8 mouse cellular contexts compared by ENCODE assay signal in genomic region chr1:119503808-119504207, GRCm38 (mm10). TPM values are rescaled to one million over a fixed set of nuclear protein-coding genes. Genes with fewer than 3 reads are reported as not detected.
A peak's percentile ranks its signal among the peaks of the same experiment; 100 is the strongest.
DNase-seq lines count a peak whose midpoint lies in the region; ATAC-seq and TF ChIP-seq lines count a peak whose summit lies in the region.

No protein-coding gene starts in this region.

- H3K36me3 ChIP-seq in erythroblast, embryonic 14.5 days (ENCODE audit: control insufficient read depth), result no peaks in the 10 kb centered on the region
- H3K36me3 ChIP-seq in C2C12 (ENCODE audit: control insufficient read depth, insufficient read depth), result peaks cover 21% of the 10 kb centered on the region
- no peaks in the 10 kb centered on the region for H3K36me3 ChIP-seq in forebrain, embryonic 14.5 days (ENCODE audit: control insufficient read depth, insufficient read depth, low read length)
- no peaks in the 10 kb centered on the region for H3K36me3 ChIP-seq in liver, embryonic 16.5 days (ENCODE audit: control insufficient read depth, insufficient read depth)

- TF ChIP-seq CTCF in C2C12 (IDR thresholded peaks at IDR 0.05; ENCODE audit: control insufficient read depth, insufficient read depth, insufficient read length), result no peak

- no peak for ATAC-seq in erythroblast, adult 5-6 weeks (replicated peaks; ENCODE audit: low FRiP score, poor library complexity, severe bottlenecking)
- ATAC-seq in forebrain, embryonic 14.5 days, result no peak
- no peak for ATAC-seq in liver, embryonic 16.5 days (ENCODE audit: low read depth)

- no peak overlapping the region for H3K27ac ChIP-seq in forebrain, embryonic 14.5 days (ENCODE audit: low read depth, low read length)
- H3K27ac ChIP-seq in liver, embryonic 16.5 days (ENCODE audit: low read length), result peak overlapping the region; percentile 81

- H3K4me2 ChIP-seq in forebrain, embryonic 14.5 days (ENCODE audit: low read length), result peak overlapping the region; percentile 86
- H3K4me2 ChIP-seq in liver, embryonic 16.5 days (ENCODE audit: low read depth, low read length), result peak overlapping the region; percentile 71

- peak overlapping the region; percentile 98 for H3ac ChIP-seq in C2C12 (ENCODE audit: control insufficient read depth, insufficient read length, low read depth)

- peaks cover 17% of the 10 kb centered on the region for H3K27me3 ChIP-seq in erythroblast, embryonic 14.5 days (ENCODE audit: control insufficient read depth)
- H3K27me3 ChIP-seq in C2C12 (ENCODE audit: control insufficient read depth, insufficient read depth, insufficient read length), result no peaks in the 10 kb centered on the region
- H3K27me3 ChIP-seq in forebrain, embryonic 14.5 days (replicated peaks; ENCODE audit: control insufficient read depth, insufficient read depth, low read length), result no peaks in the 10 kb centered on the region
- H3K27me3 ChIP-seq in liver, embryonic 16.5 days (ENCODE audit: control insufficient read depth, insufficient read depth, low read depth, low read length), result no peaks in the 10 kb centered on the region

- peak overlapping the region; percentile 71 for H3K9ac ChIP-seq in forebrain, embryonic 14.5 days (ENCODE audit: low read length)
- peak overlapping the region; percentile 61 for H3K9ac ChIP-seq in liver, embryonic 16.5 days (ENCODE audit: low read depth, low read length)

- H3K4me3 ChIP-seq in erythroblast, embryonic 14.5 days (replicated peaks), result peak overlapping the region; percentile 67
- H3K4me3 ChIP-seq in C2C12 (ENCODE audit: insufficient read depth, poor library complexity, severe bottlenecking), result peak overlapping the region; percentile 59
- H3K4me3 ChIP-seq in forebrain, embryonic 14.5 days (ENCODE audit: low read depth, low read length), result peak overlapping the region; percentile 66
- H3K4me3 ChIP-seq in liver, embryonic 16.5 days (ENCODE audit: low read depth, low read length), result peak overlapping the region; percentile 71

- peaks cover 46% of the 10 kb centered on the region for H3K79me3 ChIP-seq in C2C12 (ENCODE audit: low read depth)

- DNase-seq in forebrain, embryonic 14.5 days (ENCODE audit: low spot score), result no peak
- DNase-seq in thymus, postnatal 4 days, result no peak
- DNase-seq in urinary bladder, postnatal 4 days (ENCODE audit: low spot score in 2 of 2), result no peak
- DNase-seq in left cerebral cortex, adult 11 months (ENCODE audit: low spot score), result no peak

- peaks cover 29% of the 10 kb centered on the region for H3K4me1 ChIP-seq in erythroblast, embryonic 14.5 days (ENCODE audit: control insufficient read depth)
- H3K4me1 ChIP-seq in forebrain, embryonic 14.5 days (ENCODE audit: control insufficient read depth, insufficient read depth, low read length), result peaks cover 11% of the 10 kb centered on the region
- peaks cover 25% of the 10 kb centered on the region for H3K4me1 ChIP-seq in liver, embryonic 16.5 days (ENCODE audit: control insufficient read depth, low read depth, low read length)

- H3K9me3 ChIP-seq in erythroblast, embryonic 14.5 days (ENCODE audit: control insufficient read depth, low read length), result no peaks in the 10 kb centered on the region
- H3K9me3 ChIP-seq in forebrain, embryonic 14.5 days (replicated peaks; ENCODE audit: control insufficient read depth, low read length), result no peaks in the 10 kb centered on the region
- H3K9me3 ChIP-seq in liver, embryonic 16.5 days (replicated peaks; ENCODE audit: control insufficient read depth, low read length), result no peaks in the 10 kb centered on the region

- peaks cover 57% of the 10 kb centered on the region for H3K79me2 ChIP-seq in C2C12 (ENCODE audit: control insufficient read depth, insufficient read depth)

- WGBS in forebrain, embryonic 14.5 days, result 29% methylated on average over 5 of the region's 5 CpGs
- 21% methylated on average over 5 of the region's 5 CpGs for WGBS in liver, embryonic 16.5 days (ENCODE audit: insufficient replicate concordance)

TF ChIP-seq in C2C12, 6 proteins besides CTCF, POLR2A, EP300 and RAD21:
- TF ChIP-seq MYOG (IDR thresholded peaks at IDR 0.05; ENCODE audit: control insufficient read depth, extremely low read depth, insufficient read length) (no peak), FOSL1 (IDR thresholded peaks at IDR 0.05; ENCODE audit: insufficient read depth, low read length, poor library complexity, severe bottlenecking) (no peak), CEBPB (IDR thresholded peaks at IDR 0.05; ENCODE audit: low read depth) (no peak), USF1 (IDR thresholded peaks at IDR 0.05; ENCODE audit: low read depth) (no peak), MYOD1 (IDR thresholded peaks at IDR 0.05; ENCODE audit: control insufficient read depth, insufficient read length, low read depth) (no peak), MAX (IDR thresholded peaks at IDR 0.05) (no peak)
TF ChIP-seq in C2C12: peak in this region for 0.

RNA-seq across cellular contexts. Expression of gene Ralb, which starts 0.8 kb away (rescaled TPM):
- 0.07 and 0.25 TPM in 2 replicates for polyA plus RNA-seq in erythroblast, embryonic 14.5 days (2012)
- 3.1 and 6.9 TPM in 2 replicates for total RNA-seq in erythroblast, adult 5-6 weeks (2015; ENCODE audit: low replicate concordance)
- 7.2 and 10.5 TPM in 2 replicates for total RNA-seq in erythroblast, adult 5-6 weeks (2017; ENCODE audit: low replicate concordance)
- polyA plus RNA-seq in C2C12 (2012; fragmentation: generic; extraction: Trizol), result 44.4 TPM
- 41.6 and 43.7 TPM in 2 replicates for polyA plus RNA-seq in forebrain, embryonic 14.5 days (2014; fragmentation: Nextera tagmentation; extraction: Ambion mirVana)
- 38.0 and 40.5 TPM in 2 replicates for polyA plus RNA-seq in liver, embryonic 16.5 days (2015; fragmentation: Nextera tagmentation; extraction: Ambion mirVana)

RNA-seq across cellular contexts. Expression of gene Tmem185b, which starts 22.2 kb away (rescaled TPM):
- 0.18 and 0.42 TPM in 2 replicates for polyA plus RNA-seq in erythroblast, embryonic 14.5 days (2012)
- 5.6 and 7.7 TPM in 2 replicates for total RNA-seq in erythroblast, adult 5-6 weeks (2015; ENCODE audit: low replicate concordance)
- 2.2 and 3.6 TPM in 2 replicates for total RNA-seq in erythroblast, adult 5-6 weeks (2017; ENCODE audit: low replicate concordance)
- polyA plus RNA-seq in C2C12 (2012; fragmentation: generic; extraction: Trizol), result 12.9 TPM
- polyA plus RNA-seq in forebrain, embryonic 14.5 days (2014; fragmentation: Nextera tagmentation; extraction: Ambion mirVana), result 19.1 and 21.6 TPM in 2 replicates
- polyA plus RNA-seq in liver, embryonic 16.5 days (2015; fragmentation: Nextera tagmentation; extraction: Ambion mirVana), result 7.3 and 7.6 TPM in 2 replicates

Comparison
In these comparisons a context has a peak if more than half of its experiments do, and no peak if none do; other contexts are left out.
1. RNA of gene Ralb, which starts 0.8 kb away (polyA plus RNA-seq): 44.4 TPM in C2C12 (single experiment), 41.6 to 43.7 TPM in forebrain, embryonic 14.5 days and 38.0 to 40.5 TPM in liver, embryonic 16.5 days; 0.07 to 0.25 TPM in erythroblast, embryonic 14.5 days; every median in the first group is over 10 times any median in the second.
2. Peak in every context shown above with its lines, with median percentiles within 50 percentile points of each other: H3K4me3 ChIP-seq.